8 mouse cellular contexts compared by ENCODE assay signal in the genomic region with DNA sequence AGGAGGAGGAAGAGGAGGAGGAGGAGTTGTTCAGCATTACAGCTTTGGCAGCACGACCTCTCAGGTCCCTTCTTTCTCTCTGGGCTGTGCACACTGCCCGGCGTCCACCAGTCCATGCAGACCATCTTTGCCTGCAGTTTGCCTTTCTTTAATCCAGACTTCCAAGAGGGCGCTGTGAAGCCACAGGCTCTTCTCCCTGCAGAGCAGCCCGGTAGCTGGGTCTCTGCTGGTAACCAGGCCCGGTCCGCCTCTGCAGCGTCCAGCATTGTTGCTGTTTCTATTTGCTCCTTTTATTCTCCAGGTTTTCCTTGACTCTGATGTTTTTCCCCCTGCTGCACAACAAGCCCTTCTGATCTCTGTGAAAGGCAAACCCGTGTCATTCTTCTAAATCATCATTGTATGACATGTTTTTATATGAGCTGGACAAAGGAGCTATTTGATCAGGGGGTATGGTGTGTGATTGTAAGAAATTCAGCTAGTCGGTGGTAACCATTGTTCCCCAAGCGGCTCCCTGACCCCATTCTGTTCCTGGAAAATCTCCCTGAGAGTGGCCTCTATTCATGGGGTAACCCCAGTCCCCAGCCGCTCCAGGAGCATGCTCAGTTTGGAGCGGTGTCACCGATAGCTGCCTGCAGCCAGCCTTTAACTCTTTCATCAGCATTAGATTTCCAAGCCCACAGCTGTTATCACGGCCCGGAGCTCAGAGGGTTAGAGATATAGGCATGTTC. TPM values are rescaled to one million over a fixed set of nuclear protein-coding genes. Genes with fewer than 3 reads are reported as not detected.
DNase-seq lines count a peak whose midpoint lies in the region; ATAC-seq and TF ChIP-seq lines count a peak whose summit lies in the region.
"Had no signal": no experiment of that assay in that cellular context is flagged by ENCODE, and none has a peak within 500 bp of the region (broad histone marks: within the 10 kb centered on the region; RNA-seq: fewer than 3 reads in every experiment).

No protein-coding gene starts in this region.

- TF ChIP-seq CTCF in liver, embryonic 14.5 days (IDR thresholded peaks at IDR 0.05; ENCODE audit: low read depth), result peak; percentile 35
- TF ChIP-seq CTCF in olfactory bulb, adult 2 months (IDR thresholded peaks at IDR 0.05; ENCODE audit: insufficient read depth, low read depth, low read length), result no peak

- peaks cover 15% of the 10 kb centered on the region for H3K4me1 ChIP-seq in kidney, embryonic 15.5 days
- H3K4me1 ChIP-seq in liver, embryonic 14.5 days (replicated peaks; ENCODE audit: control insufficient read depth in 2 of 2, insufficient read depth in 2 of 2, low read length in 1 of 2), result 0 out of 4 replicates have a peak, but pooled peaks cover 0 to 2% of the 10 kb centered on the region in 2 experiments
- H3K4me1 ChIP-seq in olfactory bulb, adult 2 months (ENCODE audit: control insufficient read depth, insufficient read depth, low read length), result peaks cover 4% of the 10 kb centered on the region; the same call in 1 of the 2 replicates

- no peak for TF ChIP-seq EP300 in liver, embryonic 14.5 days (IDR thresholded peaks at IDR 0.05; ENCODE audit: low read depth)

- peak overlapping the region; percentile 49 for H3K4me2 ChIP-seq in kidney, embryonic 15.5 days
- H3K4me2 ChIP-seq in liver, embryonic 14.5 days (ENCODE audit: low read depth), result no peak overlapping the region

- no peaks in the 10 kb centered on the region for H3K36me3 ChIP-seq in kidney, embryonic 15.5 days
- no peaks in the 10 kb centered on the region for H3K36me3 ChIP-seq in liver, embryonic 14.5 days (replicated peaks; ENCODE audit: control insufficient read depth, insufficient read depth, low read depth)

- 8% methylated on average over 16 of the region's 16 CpGs for WGBS in kidney, embryonic 15.5 days
- 21% methylated on average over 16 of the region's 16 CpGs for WGBS in liver, embryonic 14.5 days (ENCODE audit: insufficient replicate concordance)
- WGBS in olfactory bulb, adult 2 months, result 8% methylated on average over 16 of the region's 16 CpGs

- H3K4me3 ChIP-seq in kidney, embryonic 15.5 days (replicated peaks), result no peak overlapping the region; the same call in none of the 2 replicates
- H3K4me3 ChIP-seq in liver, embryonic 14.5 days (ENCODE audit: insufficient read depth in 1 of 2, low read depth in 2 of 2, low read length in 2 of 2), result no peak overlapping the region
- H3K4me3 ChIP-seq in olfactory bulb, adult 2 months (ENCODE audit: insufficient read depth, low read depth, low read length), result peak overlapping the region; percentile 27

- H3K9me3 ChIP-seq in kidney, embryonic 15.5 days (replicated peaks), result no peaks in the 10 kb centered on the region
- no peaks in the 10 kb centered on the region for H3K9me3 ChIP-seq in liver, embryonic 14.5 days (ENCODE audit: control insufficient read depth, low read length)

- no peaks in the 10 kb centered on the region for H3K27me3 ChIP-seq in kidney, embryonic 15.5 days
- peaks cover 6% of the 10 kb centered on the region for H3K27me3 ChIP-seq in liver, embryonic 14.5 days (ENCODE audit: control insufficient read depth, insufficient read depth, low read length)

- ATAC-seq in kidney, embryonic 15.5 days (replicated peaks; ENCODE audit: low FRiP score), result peak; percentile 62; the same call in 1 of the 2 replicates
- no peak for ATAC-seq in liver, embryonic 14.5 days (ENCODE audit: insufficient read depth)

- H3K27ac ChIP-seq in kidney, embryonic 15.5 days, result 0 out of 2 replicates have a peak overlapping the region, but pooled peaks have one; percentile 37
- H3K27ac ChIP-seq in liver, embryonic 14.5 days, result no peak overlapping the region
- no peak overlapping the region for H3K27ac ChIP-seq in olfactory bulb, adult 2 months (ENCODE audit: insufficient read depth, low read depth, low read length)
- H3K27ac ChIP-seq: macrophage had no signal

- DNase-seq in adrenal gland, postnatal 10 days, result peak; percentile 55
- DNase-seq in cerebellum, adult 9-11 months, result peak; percentile 62
- peak; percentile 40 to 53 for DNase-seq in heart, adult 18-20 months
- DNase-seq in liver, embryonic 14.5 days (ENCODE audit: low read depth in 3 of 3, low spot score in 3 of 3), result no peak
- no peak for DNase-seq in urinary bladder, adult 2 months (ENCODE audit: low spot score)

- no peak overlapping the region for H3K9ac ChIP-seq in kidney, embryonic 15.5 days
- no peak overlapping the region for H3K9ac ChIP-seq in liver, embryonic 14.5 days (replicated peaks)

- TF ChIP-seq POLR2A in olfactory bulb, adult 2 months (IDR thresholded peaks at IDR 0.05; ENCODE audit: insufficient read depth, low read depth, low read length), result no peak

RNA-seq across cellular contexts. Expression of gene Fgf8, which starts 25.1 kb away (rescaled TPM):
- not detected for total RNA-seq in adrenal gland, postnatal 10 days (2021)
- not detected for total RNA-seq in heart, adult 18-20 months (2021)
- polyA plus RNA-seq in kidney, embryonic 15.5 days (2015; fragmentation: Nextera tagmentation; extraction: Ambion mirVana), result 17.8 and 20.3 TPM in 2 replicates
- 0.08 TPM in 1 of 2 replicates, not detected in the other for polyA plus RNA-seq in liver, embryonic 14.5 days (2012; rRNA removed)
- not detected in 2 replicates for polyA plus RNA-seq in liver, embryonic 14.5 days (2014; fragmentation: Nextera tagmentation; extraction: Ambion mirVana)
- polyA plus RNA-seq in olfactory bulb, adult 2 months (2012; ENCODE audit: insufficient read depth, insufficient read length, low replicate concordance, missing spikeins), result not detected in 2 replicates
- not detected in 2 replicates for polyA plus RNA-seq in urinary bladder, adult 2 months (2012; rRNA removed)
- polyA plus RNA-seq: macrophage had no signal

RNA-seq across cellular contexts. Expression of gene Npm3, which starts 31.7 kb away (rescaled TPM):
- total RNA-seq in adrenal gland, postnatal 10 days (2021), result 10 to 100 TPM; 29.0 to 31.5 TPM
- 10 to 100 TPM; 17.5 to 18.3 TPM for total RNA-seq in heart, adult 18-20 months (2021)
- 20.8 and 28.5 TPM in 2 replicates for polyA plus RNA-seq in kidney, embryonic 15.5 days (2015; fragmentation: Nextera tagmentation; extraction: Ambion mirVana)
- 59.0 and 59.7 TPM in 2 replicates for polyA plus RNA-seq in liver, embryonic 14.5 days (2012; rRNA removed)
- 10.6 and 11.4 TPM in 2 replicates for polyA plus RNA-seq in liver, embryonic 14.5 days (2014; fragmentation: Nextera tagmentation; extraction: Ambion mirVana)
- polyA plus RNA-seq in olfactory bulb, adult 2 months (2012; ENCODE audit: insufficient read depth, insufficient read length, low replicate concordance, missing spikeins), result not detected in 2 replicates
- polyA plus RNA-seq in urinary bladder, adult 2 months (2012; rRNA removed), result 65.7 and 70.7 TPM in 2 replicates

RNA-seq across cellular contexts. Expression of gene Fbxw4, which starts 57.5 kb away (rescaled TPM):
- 10 to 100 TPM; 33.8 to 37.1 TPM for total RNA-seq in adrenal gland, postnatal 10 days (2021)
- 10 to 100 TPM; 26.9 to 31.0 TPM for total RNA-seq in heart, adult 18-20 months (2021)
- 6.3 and 6.7 TPM in 2 replicates for polyA plus RNA-seq in kidney, embryonic 15.5 days (2015; fragmentation: Nextera tagmentation; extraction: Ambion mirVana)
- 14.5 and 18.9 TPM in 2 replicates for polyA plus RNA-seq in liver, embryonic 14.5 days (2012; rRNA removed)
- 2.5 and 3.1 TPM in 2 replicates for polyA plus RNA-seq in liver, embryonic 14.5 days (2014; fragmentation: Nextera tagmentation; extraction: Ambion mirVana)
- polyA plus RNA-seq in olfactory bulb, adult 2 months (2012; ENCODE audit: insufficient read depth, insufficient read length, low replicate concordance, missing spikeins), result not detected in 2 replicates
- polyA plus RNA-seq in urinary bladder, adult 2 months (2012; rRNA removed), result 36.3 and 42.0 TPM in 2 replicates

Comparison
In these comparisons a context has a peak if more than half of its experiments do, and no peak if none do; other contexts are left out.
1. DNase-seq: peak in adrenal gland, postnatal 10 days (single experiment), cerebellum, adult 9-11 months (single experiment) and heart, adult 18-20 months (2 of 2); none in liver, embryonic 14.5 days (0 of 3) and urinary bladder, adult 2 months (single experiment).
2. RNA of gene Fgf8, which starts 25.1 kb away (polyA plus RNA-seq): 17.8 to 20.3 TPM in kidney, embryonic 15.5 days; 0.08 TPM in liver, embryonic 14.5 days, not detected in olfactory bulb, adult 2 months and not detected in urinary bladder, adult 2 months; every median in the first group is over 10 times any median in the second.
3. RNA of gene Npm3, which starts 31.7 kb away (polyA plus RNA-seq): 65.7 to 70.7 TPM in urinary bladder, adult 2 months, 10.6 to 59.7 TPM in liver, embryonic 14.5 days and 20.8 to 28.5 TPM in kidney, embryonic 15.5 days; not detected in olfactory bulb, adult 2 months; every median in the first group is over 10 times any median in the second.